Mouse (Mus musculus): Measurements from ENCODE around the gene Ptpn21.

The Ptpn21 gene

GRCm38 (mm10) chr12:98736951-98737800 lies at the start of gene Ptpn21:
Ptpn21 (minus strand) TSS chr12:98737405.
- DNase-seq (ENCODE audit: low spot score in 2 of 2), result no peak

- no peak for DNase-seq (ENCODE audit: low spot score in 2 of 2)
Measured at GRCm38 (mm10) chr12:98784251-98784650, 47.0 kb upstream of the Ptpn21 start.

- DNase-seq (ENCODE audit: low spot score in 2 of 2), result peak in 1 of 2 experiments; percentile 30
Measured at GRCm38 (mm10) chr12:98779148-98779547, 41.9 kb upstream of the Ptpn21 start.

DNA sequence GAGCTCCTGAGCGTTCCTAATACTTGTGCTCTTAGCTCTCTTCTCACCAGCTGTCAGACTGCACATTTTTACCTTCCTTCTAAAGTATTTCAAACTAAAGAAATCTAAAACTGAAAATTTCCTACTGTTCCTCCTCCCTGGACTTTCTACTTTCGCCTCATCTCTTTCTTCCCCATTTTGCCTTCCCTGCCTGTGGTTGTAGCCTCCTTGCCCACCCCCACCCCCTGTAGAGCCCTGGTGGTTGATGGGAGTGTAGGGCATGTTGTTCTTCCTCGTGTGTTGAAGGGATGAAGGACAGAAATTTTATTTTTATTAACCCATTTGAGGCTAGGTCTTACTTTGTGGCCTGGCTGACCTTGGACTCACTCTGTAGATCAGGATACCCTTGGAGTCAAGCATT lies 40.3 kb upstream of the Ptpn21 start:
- DNase-seq (ENCODE audit: low spot score in 2 of 2), result no peak

GRCm38 (mm10) chr12:98766241-98766640 lies 29.0 kb upstream of the Ptpn21 start:
- no peak for DNase-seq (ENCODE audit: low spot score in 2 of 2)

GRCm38 (mm10) chr12:98759700-98760099 lies 22.5 kb upstream of the Ptpn21 start:
- DNase-seq (ENCODE audit: low spot score in 2 of 2), result no peak

DNA sequence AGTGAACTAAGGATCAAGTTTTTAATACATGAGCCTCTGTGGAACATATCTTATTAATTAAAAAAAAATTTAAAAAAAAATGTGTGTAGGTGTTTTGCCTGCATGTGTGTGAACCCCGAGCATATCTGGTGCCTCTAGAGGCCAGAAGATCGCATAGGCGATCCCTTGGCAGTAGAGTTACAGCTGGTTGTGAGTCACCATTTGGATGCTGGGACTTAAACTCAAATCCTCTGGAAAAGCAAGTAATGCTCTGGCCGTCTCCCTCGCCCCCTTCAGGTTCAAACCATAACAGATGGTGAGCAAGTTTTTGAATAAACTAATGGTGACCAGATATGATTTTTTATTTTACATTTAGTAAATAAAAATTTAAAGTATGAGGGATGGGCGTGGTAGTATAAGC lies 20.4 kb upstream of the Ptpn21 start:
- DNase-seq (ENCODE audit: low spot score in 2 of 2), result no peak

- DNase-seq (ENCODE audit: low spot score in 2 of 2), result no peak
Measured at GRCm38 (mm10) chr12:98747380-98747753, 10.2 kb upstream of the Ptpn21 start.

- DNase-seq (ENCODE audit: low spot score in 2 of 2), result peak; percentile 75 to 89
Measured at GRCm38 (mm10) chr12:98746746-98747379, 9.7 kb upstream of the Ptpn21 start, which contains the start of gene Zc3h14. Zc3h14 (plus strand) TSS chr12:98746964.

- DNase-seq (ENCODE audit: low spot score in 2 of 2), result no peak
Measured at GRCm38 (mm10) chr12:98746131-98746530, 8.9 kb upstream of the Ptpn21 start.

- no peak for DNase-seq (ENCODE audit: low spot score in 2 of 2)
Measured at GRCm38 (mm10) chr12:98745626-98746025, 8.4 kb upstream of the Ptpn21 start.

GRCm38 (mm10) chr12:98741011-98741501 lies 3.9 kb upstream of the Ptpn21 start:
- DNase-seq (ENCODE audit: low spot score in 2 of 2), result no peak

DNA sequence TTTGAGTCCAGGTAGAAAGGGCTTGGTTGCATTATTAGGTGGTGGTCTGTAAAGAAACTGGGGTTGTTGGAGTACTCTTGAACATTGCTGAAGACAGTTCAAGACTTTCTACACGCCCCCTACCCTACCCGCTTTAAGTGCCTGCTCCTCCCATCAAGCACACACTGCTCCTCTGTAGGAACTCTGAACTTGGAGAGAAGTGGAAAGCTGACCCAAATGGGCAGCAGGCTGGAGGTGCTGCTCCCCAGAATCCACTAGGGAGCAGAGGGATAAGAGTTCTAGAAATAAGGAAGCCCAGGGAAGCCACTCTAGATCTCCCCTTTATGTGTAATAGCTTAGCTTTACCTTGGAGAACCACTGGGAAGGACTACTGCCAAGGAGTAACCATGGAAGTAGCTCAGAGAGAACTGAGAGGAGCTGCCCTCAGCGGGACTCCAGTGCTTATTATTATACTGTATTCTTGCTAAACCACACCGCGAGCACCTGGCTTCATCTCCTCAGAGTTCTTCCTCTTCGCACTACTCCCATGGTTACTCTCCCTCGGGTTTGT lies 671 bp upstream of the Ptpn21 start:
- DNase-seq (ENCODE audit: low spot score in 2 of 2), result no peak

GRCm38 (mm10) chr12:98734880-98735801 lies 2.1 kb downstream of the Ptpn21 start:
- DNase-seq (ENCODE audit: low spot score in 2 of 2), result no peak

DNA sequence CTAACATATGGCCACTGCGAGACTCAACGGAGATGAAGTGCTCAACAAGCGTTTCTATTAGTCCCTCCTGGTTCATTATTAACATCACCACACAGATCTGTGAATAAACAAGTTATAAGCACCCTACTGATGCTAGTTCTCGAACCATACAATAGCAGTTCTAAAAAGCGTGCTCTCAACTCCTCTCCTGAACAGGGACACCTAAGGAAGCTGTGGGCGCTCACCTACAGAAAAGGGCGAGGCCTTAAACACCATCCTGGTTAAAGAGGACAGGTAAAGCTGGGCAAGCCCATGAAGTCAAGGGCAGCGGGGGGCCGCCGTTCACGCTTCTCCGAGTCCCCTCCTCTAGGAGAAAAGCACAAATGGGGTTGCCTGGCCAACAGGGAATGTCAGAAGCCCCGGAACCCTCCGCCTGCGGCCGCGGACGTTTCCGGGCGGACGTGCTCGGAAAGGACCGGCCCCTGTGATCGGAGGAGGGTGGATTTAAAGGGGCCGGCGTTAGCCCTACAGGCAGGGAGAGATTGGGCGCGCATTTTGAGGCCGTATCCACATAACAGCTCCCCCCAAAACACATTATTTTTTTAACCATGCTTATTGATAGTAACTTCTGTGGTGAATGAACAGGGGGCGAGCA lies 2.8 kb downstream of the Ptpn21 start:
- DNase-seq (ENCODE audit: low spot score in 2 of 2), result peak; percentile 66 to 79

GRCm38 (mm10) chr12:98733776-98734175 lies 3.4 kb downstream of the Ptpn21 start:
- no peak for DNase-seq (ENCODE audit: low spot score in 2 of 2)

DNA sequence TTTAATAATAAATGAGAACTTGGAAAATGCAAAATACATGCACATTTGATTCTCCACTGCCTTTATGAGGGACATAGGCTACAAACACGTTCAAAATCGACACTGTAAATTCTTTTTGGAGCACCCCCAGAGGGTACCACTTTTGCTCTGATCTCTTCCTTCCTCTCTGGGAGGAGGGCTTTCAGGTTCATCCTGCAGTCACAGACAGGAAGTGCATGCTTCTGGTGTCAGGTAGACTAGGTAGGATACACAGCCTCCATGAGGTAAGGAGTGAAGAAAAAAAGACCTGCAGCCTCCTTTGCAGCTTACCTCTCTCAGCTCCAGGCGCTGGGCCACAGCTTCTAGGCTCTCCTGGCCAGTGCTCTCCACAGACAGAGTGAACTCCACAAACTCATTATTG lies 4.0 kb downstream of the Ptpn21 start:
- no peak for DNase-seq (ENCODE audit: low spot score in 2 of 2)

GRCm38 (mm10) chr12:98730682-98731081 lies 6.5 kb downstream of the Ptpn21 start:
- DNase-seq (ENCODE audit: low spot score in 2 of 2), result no peak

DNA sequence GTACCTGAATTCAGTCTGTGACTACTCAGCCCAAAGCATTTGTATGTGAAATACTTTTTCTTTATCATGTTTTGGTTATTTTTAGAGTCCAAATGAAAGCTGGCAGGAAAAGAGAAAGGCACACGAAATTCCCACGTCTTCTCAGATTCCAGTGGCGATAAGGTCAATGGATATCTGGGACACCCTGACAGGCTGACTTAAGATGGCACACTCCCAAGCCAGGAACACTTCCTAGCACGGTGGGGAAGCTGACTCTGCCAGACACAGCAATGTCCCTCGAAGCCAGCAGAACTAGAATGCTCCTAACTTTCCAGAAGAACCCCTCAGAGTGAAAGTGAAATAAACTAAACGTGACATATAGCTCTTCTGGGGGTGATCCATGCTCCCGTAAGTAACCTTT lies 10.0 kb downstream of the Ptpn21 start:
- DNase-seq (ENCODE audit: low spot score in 2 of 2), result no peak

DNA sequence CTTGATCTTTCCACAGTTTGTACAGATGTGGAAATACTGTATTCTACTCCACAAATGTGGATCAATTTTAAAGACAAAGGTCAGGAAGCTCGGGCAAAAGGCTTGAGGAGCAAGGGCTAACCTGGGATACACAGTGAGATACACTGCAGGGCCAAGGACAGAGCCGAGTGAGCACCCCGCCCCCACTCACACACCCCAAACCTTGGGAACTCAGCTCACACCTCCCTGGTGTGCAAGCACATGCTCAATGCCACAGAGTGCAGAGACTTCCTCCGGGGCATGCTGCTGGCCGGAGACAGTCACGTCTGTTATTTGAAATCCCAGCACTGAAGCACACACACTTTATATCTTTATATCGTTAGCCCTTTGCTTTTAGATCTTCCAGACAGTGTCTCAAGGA lies 11.1 kb downstream of the Ptpn21 start:
- no peak for DNase-seq (ENCODE audit: low spot score in 2 of 2)

DNA sequence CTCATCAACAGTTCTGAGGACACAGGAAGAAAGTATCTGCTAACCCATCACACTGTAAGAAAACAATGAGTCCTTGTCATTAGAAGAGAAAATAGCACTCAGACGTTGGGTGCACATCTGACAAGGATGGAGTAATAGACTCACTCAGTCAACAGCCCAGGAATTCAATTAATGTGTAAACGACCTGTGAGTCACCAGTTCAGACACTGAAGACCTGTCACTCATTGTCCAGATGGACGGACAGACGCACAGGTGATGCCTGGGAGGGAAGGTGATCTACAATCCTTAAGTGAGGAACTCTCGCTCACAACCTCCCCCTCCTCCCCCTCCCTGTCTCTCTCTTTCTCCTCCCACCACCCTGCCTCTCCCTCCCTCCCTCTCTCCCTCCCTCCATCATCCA lies 12.2 kb downstream of the Ptpn21 start:
- no peak for DNase-seq (ENCODE audit: low spot score in 2 of 2)
